Mouse (Mus musculus) G1E (cell line): ENCODE results near the gene Cerk. TPM values are rescaled to one million over a fixed set of nuclear protein-coding genes. Genes with fewer than 3 reads are reported as not detected.
"Not testable (repeated sequence)": the region's sequence is repeated elsewhere in the genome, so short reads cannot be mapped to it uniquely, and the experiment has no call there.

ENCODE experiments used
- ATAC-seq: 2 replicates; pipeline ENCODE4 v1.8.0; 2016; ENCODE audit warnings: mild to moderate bottlenecking; ENCODE audit not compliant: insufficient number of reproducible peaks, poor library complexity, low FRiP score, severe bottlenecking; ENCODE audit errors: extremely low read depth
- DNase-seq: peaks from one replicate; pipeline ENCODE4 v3.0.0; 2012; ENCODE audit warnings: low spot score
- H3K27me3 ChIP-seq: 2 replicates; pipeline ENCODE4 v1.6.1; 2012; ENCODE audit warnings: mild to moderate bottlenecking, low read length, inconsistent platforms; ENCODE audit not compliant: insufficient read depth
- H3K36me3 ChIP-seq: replicated peaks from 2 replicates; pipeline ENCODE3; 2012; ENCODE audit warnings: mild to moderate bottlenecking, inconsistent platforms
- H3K4me1 ChIP-seq: 2 replicates; pipeline ENCODE4 v1.6.1; 2012; ENCODE audit warnings: low read depth, low read length, inconsistent platforms, mixed read lengths; ENCODE audit not compliant: insufficient read depth
- H3K4me3 ChIP-seq: 2 replicates; pipeline ENCODE4 v1.5.1; 2012; ENCODE audit warnings: low read depth, mild to moderate bottlenecking, inconsistent platforms, low read length, moderate library complexity, mixed read lengths
- H3K9me3 ChIP-seq: replicated peaks from 2 replicates; pipeline ENCODE4 v1.6.1; 2012; ENCODE audit warnings: inconsistent platforms
- CTCF ChIP-seq: IDR thresholded peaks from 2 replicates; pipeline ENCODE4 v1.5.1; 2012; ENCODE audit warnings: low read depth, low read length, inconsistent platforms, mixed read lengths
- GATA1 ChIP-seq: IDR thresholded peaks from 2 replicates; pipeline ENCODE4 v1.6.1; 2012; ENCODE audit warnings: borderline replicate concordance, low read length, inconsistent platforms, mixed read lengths
- GATA2 ChIP-seq: IDR thresholded peaks from 2 replicates; pipeline ENCODE4 v1.6.1; 2012; ENCODE audit warnings: low read depth, low read length, inconsistent platforms, borderline replicate concordance
- POLR2AphosphoS5 ChIP-seq: IDR thresholded peaks from 2 replicates; pipeline ENCODE4 v1.6.1; 2012; ENCODE audit warnings: low read depth, low read length, inconsistent platforms; ENCODE audit not compliant: insufficient replicate concordance
- TAL1 ChIP-seq: conservative IDR thresholded peaks from 2 replicates; pipeline ENCODE4 v1.6.1; 2012; ENCODE audit warnings: low read depth, low read length, inconsistent platforms, mixed read lengths
- polyA plus RNA-seq: library from polyadenylated mRNA; stranded (reverse); fragments of >175 nt; gene quantifications from 2 replicates; pipeline ENCODE4 v1.2.3, GENCODE M21; 2012
- total RNA-seq, 2 experiments: library from RNA; stranded (forward) in 1 of 2; stranded (reverse) in 1 of 2; fragments of 200-1000 nt in 1 of 2; fragments of >200 nt in 1 of 2; fragmentation: Nextera tagmentation in 1 of 2; gene quantifications; 2 replicates each; pipeline ENCODE4 v1.2.3; 2014 to 2017

Cerk gene
- total and polyA plus RNA-seq, 3 experiments: 0.01 to 0.22 TPM; not detected in 1

- H3K4me1 ChIP-seq: peaks cover 23% of the 10 kb centered on the region
- ATAC-seq (no peak), DNase-seq (no peak)
- no peak overlapping the region for H3K4me3 ChIP-seq
- H3K9me3 ChIP-seq: peaks cover 7% of the 10 kb centered on the region
- peaks cover 64% of the 10 kb centered on the region for H3K36me3 ChIP-seq
- no peak for TF ChIP-seq TAL1
- no peak for TF ChIP-seq GATA2
- no peak for TF ChIP-seq GATA1
- TF ChIP-seq POLR2AphosphoS5: no peak
- no peak for TF ChIP-seq CTCF
- H3K27me3 ChIP-seq: no peaks in the 10 kb centered on the region
These were observed 35.4 kb upstream of the Cerk start for GRCm38 (mm10) chr15:86221369-86221768.

GRCm38 (mm10) chr15:86220715-86221114 lies 34.8 kb upstream of the Cerk start:
- Histone ChIP-seq H3K4me3 (no peak overlapping the region), H3K36me3 (peaks cover 60% of the 10 kb centered on the region), H3K27me3 (no peaks in the 10 kb centered on the region), H3K9me3 (peaks cover 7% of the 10 kb centered on the region), H3K4me1 (peaks cover 21% of the 10 kb centered on the region)
- TF ChIP-seq CTCF (no peak), POLR2AphosphoS5 (no peak), GATA1 (no peak), GATA2 (no peak), TAL1 (no peak)
- ATAC-seq: no peak
- no peak for DNase-seq

- TF ChIP-seq CTCF (no peak), POLR2AphosphoS5 (no peak), TAL1 (no peak), GATA2 (no peak), GATA1 (no peak)
- H3K27me3 ChIP-seq: no peaks in the 10 kb centered on the region
- H3K9me3 ChIP-seq: peaks cover 7% of the 10 kb centered on the region
- H3K36me3 ChIP-seq: peaks cover 56% of the 10 kb centered on the region
- H3K4me1 ChIP-seq: peaks cover 23% of the 10 kb centered on the region
- no peak for ATAC-seq
- no peak overlapping the region; the same call in 1 of the 2 replicates for H3K4me3 ChIP-seq
- no peak for DNase-seq
These were observed 34.3 kb upstream of the Cerk start for GRCm38 (mm10) chr15:86220229-86220630.

- Histone ChIP-seq H3K27me3 (no peaks in the 10 kb centered on the region), H3K4me1 (peaks cover 23% of the 10 kb centered on the region), H3K9me3 (peaks cover 7% of the 10 kb centered on the region), H3K4me3 (no peak overlapping the region), H3K36me3 (peaks cover 51% of the 10 kb centered on the region)
- TF ChIP-seq TAL1 (no peak), GATA2 (no peak), POLR2AphosphoS5 (no peak), GATA1 (no peak)
- DNase-seq (no peak), ATAC-seq (no peak)
These were observed 33.7 kb upstream of the Cerk start for GRCm38 (mm10) chr15:86219534-86220228.

- peaks cover 33% of the 10 kb centered on the region for H3K4me1 ChIP-seq
- DNase-seq, H3K27me3 ChIP-seq, ATAC-seq, H3K9me3 ChIP-seq, H3K4me3 ChIP-seq: not testable (repeated sequence)
- peaks cover 48% of the 10 kb centered on the region for H3K36me3 ChIP-seq
These were observed 30.7 kb upstream of the Cerk start for GRCm38 (mm10) chr15:86216641-86217040.

- Histone ChIP-seq H3K4me3 (peak overlapping the region; percentile 98), H3K9me3 (no peaks in the 10 kb centered on the region), H3K36me3 (peaks cover 50% of the 10 kb centered on the region), H3K27me3 (no peaks in the 10 kb centered on the region), H3K4me1 (peaks cover 34% of the 10 kb centered on the region)
- DNase-seq: no peak
- ATAC-seq: no peak
- TF ChIP-seq TAL1 (no peak), GATA2 (no peak), POLR2AphosphoS5 (no peak), GATA1 (no peak), CTCF (no peak)
These were observed 28.7 kb upstream of the Cerk start for GRCm38 (mm10) chr15:86214549-86215201.
